Mouse (Mus musculus): Measurements from ENCODE around the gene Lrrc18. TPM values are rescaled to one million over a fixed set of nuclear protein-coding genes. Genes with fewer than 3 reads are reported as not detected.

Lrrc18 gene
- polyA plus RNA-seq (2015; fragmentation: Nextera tagmentation; extraction: Ambion mirVana) = 0.17 and 0.37 TPM in 2 replicates

GRCm38 (mm10) chr14:32991082-32991481 is at the start of gene Lrrc18:
TSS of gene Lrrc18 (plus strand) at chr14:32991382.
- H3K27ac ChIP-seq = no peak within 1 kb of the TSS
- ATAC-seq (ENCODE audit: insufficient number of reproducible peaks, low FRiP score, low TSS enrichment, low read depth) = no peak
- peaks cover 13% of the 10 kb centered on the region for H3K4me1 ChIP-seq
- WGBS = 87% methylated on average over 2 of the region's 2 CpGs
- H3K27me3 ChIP-seq = no peaks in the 10 kb centered on the region
- H3K4me3 ChIP-seq = no peak within 1 kb of the TSS
- H3K9me3 ChIP-seq = no peaks in the 10 kb centered on the region
- no peak within 1 kb of the TSS for H3K4me2 ChIP-seq
- no peaks in the 10 kb centered on the region for H3K36me3 ChIP-seq
- H3K9ac ChIP-seq = no peak within 1 kb of the TSS

GRCm38 (mm10) chr14:32947512-32947911 is 43.7 kb upstream of the Lrrc18 start:
- Histone ChIP-seq H3K4me1 (peaks cover 8% of the 10 kb centered on the region), H3K9me3 (no peaks in the 10 kb centered on the region), H3K9ac (no peak overlapping the region), H3K36me3 (no peaks in the 10 kb centered on the region), H3K27me3 (no peaks in the 10 kb centered on the region), H3K4me3 (no peak overlapping the region), H3K4me2 (no peak overlapping the region), H3K27ac (no peak overlapping the region)
- no peak for ATAC-seq (ENCODE audit: insufficient number of reproducible peaks, low FRiP score, low TSS enrichment, low read depth)
- 91% methylated on average over 2 of the region's 2 CpGs for WGBS

- H3K27ac ChIP-seq = no peak overlapping the region
- no peak for ATAC-seq (ENCODE audit: insufficient number of reproducible peaks, low FRiP score, low TSS enrichment, low read depth)
- H3K9ac ChIP-seq = no peak overlapping the region
- no peak overlapping the region for H3K4me2 ChIP-seq
- no peaks in the 10 kb centered on the region for H3K9me3 ChIP-seq
- 43% methylated on average over 20 of the region's 20 CpGs for WGBS
- no peaks in the 10 kb centered on the region for H3K27me3 ChIP-seq
- peaks cover 8% of the 10 kb centered on the region for H3K4me1 ChIP-seq
- no peaks in the 10 kb centered on the region for H3K36me3 ChIP-seq
- no peak overlapping the region for H3K4me3 ChIP-seq
These were observed 40.6 kb upstream of the Lrrc18 start for GRCm38 (mm10) chr14:32950312-32951301.

GRCm38 (mm10) chr14:32956486-32956885 is 34.7 kb upstream of the Lrrc18 start:
- no peak overlapping the region for H3K4me2 ChIP-seq
- no peaks in the 10 kb centered on the region for H3K27me3 ChIP-seq
- no peaks in the 10 kb centered on the region for H3K36me3 ChIP-seq
- ATAC-seq (ENCODE audit: insufficient number of reproducible peaks, low FRiP score, low TSS enrichment, low read depth) = no peak
- no peak overlapping the region for H3K9ac ChIP-seq
- H3K4me1 ChIP-seq = 0 out of 2 replicates have a peak, but pooled peaks cover 4% of the 10 kb centered on the region
- H3K4me3 ChIP-seq = no peak overlapping the region
- no peak overlapping the region for H3K27ac ChIP-seq
- H3K9me3 ChIP-seq = no peaks in the 10 kb centered on the region
- WGBS = 59% methylated on average over 8 of the region's 8 CpGs

- H3K27me3 ChIP-seq = no peaks in the 10 kb centered on the region
- no peak overlapping the region for H3K9ac ChIP-seq
- no peak overlapping the region for H3K27ac ChIP-seq
- ATAC-seq (ENCODE audit: insufficient number of reproducible peaks, low FRiP score, low TSS enrichment, low read depth) = no peak
- H3K4me1 ChIP-seq = 0 out of 2 replicates have a peak, but pooled peaks cover 6% of the 10 kb centered on the region
- no peak overlapping the region for H3K4me3 ChIP-seq
- no peak overlapping the region for H3K4me2 ChIP-seq
- no peaks in the 10 kb centered on the region for H3K36me3 ChIP-seq
- WGBS = 50% methylated on average over 8 of the region's 8 CpGs
- no peaks in the 10 kb centered on the region for H3K9me3 ChIP-seq
These were observed 32.5 kb upstream of the Lrrc18 start for GRCm38 (mm10) chr14:32958671-32959070.

- Histone ChIP-seq H3K4me3 (no peak overlapping the region), H3K9me3 (no peaks in the 10 kb centered on the region), H3K27me3 (no peaks in the 10 kb centered on the region), H3K4me1 (0 out of 2 replicates have a peak, but pooled peaks cover 6% of the 10 kb centered on the region), H3K9ac (no peak overlapping the region), H3K27ac (no peak overlapping the region), H3K36me3 (no peaks in the 10 kb centered on the region), H3K4me2 (no peak overlapping the region)
- ATAC-seq (ENCODE audit: insufficient number of reproducible peaks, low FRiP score, low TSS enrichment, low read depth) = no peak
- 37% methylated on average over 5 of the region's 5 CpGs for WGBS
These were observed 30.7 kb upstream of the Lrrc18 start for GRCm38 (mm10) chr14:32960481-32960880.

- no peak overlapping the region for H3K27ac ChIP-seq
- H3K4me2 ChIP-seq = no peak overlapping the region
- H3K4me1 ChIP-seq = 0 out of 2 replicates have a peak, but pooled peaks cover 2% of the 10 kb centered on the region
- 63% methylated on average over 10 of the region's 10 CpGs for WGBS
- H3K9me3 ChIP-seq = no peaks in the 10 kb centered on the region
- H3K4me3 ChIP-seq = no peak overlapping the region
- no peak overlapping the region for H3K9ac ChIP-seq
- ATAC-seq (ENCODE audit: insufficient number of reproducible peaks, low FRiP score, low TSS enrichment, low read depth) = no peak
- no peaks in the 10 kb centered on the region for H3K36me3 ChIP-seq
- no peaks in the 10 kb centered on the region for H3K27me3 ChIP-seq
These were observed 26.4 kb upstream of the Lrrc18 start for GRCm38 (mm10) chr14:32964742-32965141.

GRCm38 (mm10) chr14:32970700-32971099 is 20.5 kb upstream of the Lrrc18 start:
- ATAC-seq (ENCODE audit: insufficient number of reproducible peaks, low FRiP score, low TSS enrichment, low read depth) = no peak
- Histone ChIP-seq H3K4me2 (no peak overlapping the region), H3K9me3 (no peaks in the 10 kb centered on the region), H3K9ac (no peak overlapping the region), H3K27me3 (0 out of 2 replicates have a peak, but pooled peaks cover 4% of the 10 kb centered on the region), H3K36me3 (no peaks in the 10 kb centered on the region), H3K27ac (no peak overlapping the region), H3K4me3 (no peak overlapping the region), H3K4me1 (no peaks in the 10 kb centered on the region)
- 74% methylated on average over 9 of the region's 9 CpGs for WGBS

- H3K9ac ChIP-seq = no peak overlapping the region
- H3K36me3 ChIP-seq = no peaks in the 10 kb centered on the region
- no peak overlapping the region for H3K4me2 ChIP-seq
- 57% methylated on average over 6 of the region's 6 CpGs for WGBS
- H3K9me3 ChIP-seq = no peaks in the 10 kb centered on the region
- 0 out of 2 replicates have a peak, but pooled peaks cover 9% of the 10 kb centered on the region for H3K4me1 ChIP-seq
- H3K4me3 ChIP-seq = no peak overlapping the region
- H3K27me3 ChIP-seq = no peaks in the 10 kb centered on the region
- no peak overlapping the region for H3K27ac ChIP-seq
- peak; percentile 64; the same call in 1 of the 2 replicates for ATAC-seq (ENCODE audit: insufficient number of reproducible peaks, low FRiP score, low TSS enrichment, low read depth)
These were observed 6.9 kb upstream of the Lrrc18 start for GRCm38 (mm10) chr14:32984176-32984738.

- WGBS = 13% methylated on average over 4 of the region's 4 CpGs
- no peak overlapping the region for H3K9ac ChIP-seq
- no peak for ATAC-seq (ENCODE audit: insufficient number of reproducible peaks, low FRiP score, low TSS enrichment, low read depth)
- H3K9me3 ChIP-seq = no peaks in the 10 kb centered on the region
- H3K4me1 ChIP-seq = 0 out of 2 replicates have a peak, but pooled peaks cover 9% of the 10 kb centered on the region
- no peak overlapping the region for H3K27ac ChIP-seq
- H3K4me3 ChIP-seq = no peak overlapping the region
- H3K4me2 ChIP-seq = no peak overlapping the region
- no peaks in the 10 kb centered on the region for H3K27me3 ChIP-seq
- no peaks in the 10 kb centered on the region for H3K36me3 ChIP-seq
These were observed 4.5 kb upstream of the Lrrc18 start for GRCm38 (mm10) chr14:32986659-32987058.

GRCm38 (mm10) chr14:32994954-32995636 is 3.9 kb downstream of the Lrrc18 start:
- Histone ChIP-seq H3K27ac (peak overlapping the region; percentile 44; the same call in 1 of the 2 replicates), H3K4me2 (peak overlapping the region; percentile 32), H3K4me1 (peaks cover 17% of the 10 kb centered on the region), H3K27me3 (no peaks in the 10 kb centered on the region), H3K9me3 (no peaks in the 10 kb centered on the region), H3K36me3 (no peaks in the 10 kb centered on the region), H3K4me3 (0 out of 2 replicates have a peak overlapping the region, but pooled peaks have one; percentile 5), H3K9ac (no peak overlapping the region)
- ATAC-seq (ENCODE audit: insufficient number of reproducible peaks, low FRiP score, low TSS enrichment, low read depth) = no peak
- WGBS = 5% methylated on average over 10 of the region's 10 CpGs
